ENCODE assay signal across 20 mouse cellular contexts in genomic region chr9:114758801-114759200, GRCm38 (mm10). TPM values are rescaled to one million over a fixed set of nuclear protein-coding genes. Genes with fewer than 3 reads are reported as not detected.
DNase-seq lines count a peak whose midpoint lies in the region; ATAC-seq and TF ChIP-seq lines count a peak whose summit lies in the region.
"Had no signal": no experiment of that assay in that cellular context is flagged by ENCODE, and none has a peak within 500 bp of the region (broad histone marks: within the 10 kb centered on the region; RNA-seq: fewer than 3 reads in every experiment).

No protein-coding gene starts in this region.

- peak; percentile 29; the same call in 1 of the 2 replicates for ATAC-seq in common myeloid progenitor, adult 5-6 weeks (replicated peaks; ENCODE audit: low read depth, poor library complexity, severe bottlenecking)
- ATAC-seq in megakaryocyte, adult 5-6 weeks (ENCODE audit: poor library complexity, severe bottlenecking) = peak; percentile 65
- ATAC-seq: forebrain, embryonic 15.5 days had no signal

- H3K4me1 ChIP-seq in thymus, adult 2 months (replicated peaks; ENCODE audit: control insufficient read depth, insufficient read depth, low read length) = peaks cover 14% of the 10 kb centered on the region
- H3K4me1 ChIP-seq: embryonic facial prominence, embryonic 15.5 days; forebrain, embryonic 15.5 days; heart, embryonic 12.5 days; hindbrain, embryonic 15.5 days had no signal

- no peak for DNase-seq in thymus, adult 2 months
- no peak for DNase-seq in thymus, postnatal 14 days
- DNase-seq in splenic B cell, adult 2 months (ENCODE audit: low read depth, low spot score) = peak; percentile 46
- no peak for DNase-seq in gastrocnemius, postnatal 10 days
- DNase-seq in kidney, adult 18-20 months = no peak
- DNase-seq in urinary bladder, postnatal 14 days (ENCODE audit: low spot score) = no peak
- DNase-seq: adrenal gland, postnatal 10 days; cerebellum, adult 2 months; cerebellum, postnatal 10 days; embryo, embryonic 11 days; gastrocnemius, postnatal 14 days; heart, postnatal 36 days had no signal

- TF ChIP-seq CTCF in thymus, adult 2 months (IDR thresholded peaks at IDR 0.05; ENCODE audit: borderline replicate concordance, control insufficient read depth, extremely low read depth, insufficient read depth, low read length, poor library complexity) = no peak

- no peak overlapping the region for H3K4me3 ChIP-seq in thymus, adult 2 months (ENCODE audit: control insufficient read depth, insufficient read depth, low read length)
- H3K4me3 ChIP-seq: embryonic facial prominence, embryonic 15.5 days; erythroblast, embryonic 14.5 days; forebrain, embryonic 10.5 days; forebrain, embryonic 15.5 days; heart, embryonic 12.5 days; hindbrain, embryonic 15.5 days had no signal

- peaks cover 35% of the 10 kb centered on the region for H3K36me3 ChIP-seq in thymus, adult 2 months (ENCODE audit: control insufficient read depth, insufficient read depth, low read length)
- H3K36me3 ChIP-seq in splenic B cell, adult 2 months (ENCODE audit: control insufficient read depth, insufficient read depth, low read length, poor library complexity, severe bottlenecking) = peaks cover 16% of the 10 kb centered on the region
- H3K36me3 ChIP-seq: forebrain, embryonic 15.5 days; hindbrain, embryonic 15.5 days had no signal

- 42% methylated on average over 5 of the region's 5 CpGs for WGBS in thymus, adult 2 months

- no peak for TF ChIP-seq POLR2A in thymus, adult 2 months (IDR thresholded peaks at IDR 0.05; ENCODE audit: control insufficient read depth, extremely low read depth, insufficient read depth, low read length, poor library complexity)

- H3K27ac ChIP-seq in thymus, adult 2 months (ENCODE audit: control insufficient read depth, insufficient read depth, low read length) = peak overlapping the region; percentile 74
- H3K27ac ChIP-seq: embryonic facial prominence, embryonic 15.5 days; forebrain, embryonic 10.5 days; forebrain, embryonic 15.5 days; hindbrain, embryonic 15.5 days had no signal

- no peaks in the 10 kb centered on the region for H3K27me3 ChIP-seq in thymus, adult 2 months (ENCODE audit: control insufficient read depth, insufficient read depth, low read length)
- no peaks in the 10 kb centered on the region for H3K27me3 ChIP-seq in splenic B cell, adult 2 months (ENCODE audit: control insufficient read depth, insufficient read depth, low read length, poor library complexity, severe bottlenecking)
- H3K27me3 ChIP-seq: embryonic facial prominence, embryonic 15.5 days; forebrain, embryonic 15.5 days; heart, embryonic 12.5 days; hindbrain, embryonic 15.5 days had no signal

RNA-seq across cellular contexts. Expression of gene Cmtm7, which starts 22.9 kb away (rescaled TPM):
- 781 and 799 TPM in 2 replicates for polyA plus RNA-seq in thymus, adult 2 months (2012; rRNA removed)
- 433 and 511 TPM in 2 replicates for total RNA-seq in common myeloid progenitor, adult 5-6 weeks (2017)
- total RNA-seq in megakaryocyte, adult 5-6 weeks (2015) = 189 and 201 TPM in 2 replicates
- 259 and 283 TPM in 2 replicates for total RNA-seq in megakaryocyte, adult 5-6 weeks (2017)
- total RNA-seq in gastrocnemius, postnatal 10 days (2021) = 10 to 100 TPM; 14.1 to 16.7 TPM

RNA-seq across cellular contexts. Expression of gene Cmtm6, which starts 27.9 kb away (rescaled TPM):
- polyA plus RNA-seq in thymus, adult 2 months (2012; rRNA removed) = 72.4 and 76.2 TPM in 2 replicates
- 44.6 and 48.3 TPM in 2 replicates for total RNA-seq in common myeloid progenitor, adult 5-6 weeks (2017)
- total RNA-seq in megakaryocyte, adult 5-6 weeks (2015) = 79.5 and 98.1 TPM in 2 replicates
- 120 and 124 TPM in 2 replicates for total RNA-seq in megakaryocyte, adult 5-6 weeks (2017)
- 10 to 100 TPM; 15.9 to 18.8 TPM for total RNA-seq in gastrocnemius, postnatal 10 days (2021)

Comparison
In these comparisons a context has a peak if more than half of its experiments do, and no peak if none do; other contexts are left out.
1. RNA of gene Cmtm7, which starts 22.9 kb away (total RNA-seq): 433 to 511 TPM in common myeloid progenitor, adult 5-6 weeks and 189 to 283 TPM in megakaryocyte, adult 5-6 weeks; 14.1 to 16.7 TPM in gastrocnemius, postnatal 10 days; every median in the first group is over 10 times any median in the second.